Mouse (Mus musculus): ENCODE measurements around the gene Popdc3.
"Not testable (repeated sequence)": the region's sequence is repeated elsewhere in the genome, so short reads cannot be mapped to it uniquely, and the experiment has no call there.

The Popdc3 gene

GRCm38 (mm10) chr10:45177798-45178197 is at the start of gene Popdc3:
TSS of gene Popdc3 (plus strand) at chr10:45178098.
- not testable (repeated sequence) for DNase-seq (ENCODE audit: low spot score)

DNA sequence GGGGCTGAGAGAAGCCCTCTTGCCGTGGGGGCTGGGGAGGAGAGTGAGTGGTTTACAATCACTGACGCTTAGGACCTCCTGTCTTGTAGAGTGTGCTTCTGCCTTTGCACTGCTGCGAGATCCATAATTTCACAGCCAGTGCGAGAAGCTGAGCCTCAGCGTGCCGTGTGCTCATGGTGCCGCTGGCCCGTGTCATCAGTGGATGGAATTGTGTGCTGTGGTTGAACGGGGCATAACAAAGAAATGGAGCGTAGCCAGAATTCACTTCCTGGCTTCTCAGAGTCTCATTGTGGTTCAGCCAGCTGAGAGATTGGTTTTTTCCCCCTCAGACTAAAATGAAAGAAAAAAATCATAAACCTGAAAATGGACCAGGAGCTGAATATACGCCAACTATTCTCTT is 48.8 kb upstream of the Popdc3 start:
- DNase-seq (ENCODE audit: low spot score), result no peak

DNA sequence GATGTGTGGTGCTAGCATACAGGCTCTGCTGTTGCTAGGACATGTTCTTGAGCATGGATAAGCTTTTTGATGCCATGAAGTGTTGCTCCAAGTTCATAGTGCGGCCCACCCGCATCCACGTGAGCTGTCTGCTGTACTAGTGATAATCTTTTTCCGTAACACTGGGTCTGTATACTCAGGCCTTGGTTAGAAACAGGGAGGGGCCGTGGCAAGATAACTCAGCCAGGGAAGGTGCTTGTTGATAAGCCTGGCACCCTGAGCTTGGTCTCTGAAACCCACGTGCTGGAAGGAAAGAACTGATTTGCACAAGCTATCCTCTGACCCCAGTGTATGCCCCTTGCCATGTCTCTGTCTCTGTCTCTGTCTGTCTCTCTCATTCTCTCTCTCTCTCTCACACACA is 47.9 kb upstream of the Popdc3 start:
- no peak for DNase-seq (ENCODE audit: low spot score)

DNA sequence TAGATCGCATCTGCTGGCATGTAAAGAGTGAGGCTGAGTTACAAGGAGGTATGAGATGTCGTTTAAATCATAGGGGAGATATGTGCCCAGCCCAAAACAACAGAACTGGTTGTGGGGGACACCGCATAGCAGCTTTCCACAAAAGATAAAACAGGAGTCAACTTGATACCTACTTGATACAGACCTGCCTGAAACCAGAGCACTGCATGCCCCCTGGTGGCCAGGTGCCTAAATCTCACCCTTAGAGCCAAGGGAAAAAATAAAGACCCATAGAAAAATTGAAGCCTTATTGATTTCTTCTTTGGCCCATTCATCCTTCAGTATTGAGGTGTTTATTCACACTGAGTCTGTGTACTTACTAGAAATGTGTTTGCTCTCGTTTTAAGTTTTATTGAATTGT is 45.5 kb upstream of the Popdc3 start:
- DNase-seq (ENCODE audit: low spot score), result peak; percentile 14

DNA sequence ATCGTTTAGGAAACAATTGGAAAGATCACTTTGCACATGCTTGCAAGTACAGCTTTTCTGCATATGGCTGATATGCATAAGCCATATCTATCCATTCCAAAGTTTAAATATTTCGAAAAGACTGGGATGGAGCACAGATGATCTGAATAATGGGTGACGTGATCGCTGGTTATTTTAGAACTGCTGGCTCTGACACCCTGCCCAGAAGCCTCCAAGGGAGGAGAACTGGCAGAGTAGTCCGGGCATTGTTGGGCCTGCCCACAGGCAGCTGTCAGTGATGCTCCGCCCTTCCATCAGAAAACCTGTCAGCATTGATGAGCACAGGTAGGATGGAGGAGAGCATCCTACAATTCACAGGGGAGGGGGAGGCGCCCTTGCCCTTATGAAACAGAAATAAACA is 41.1 kb upstream of the Popdc3 start:
- no peak for DNase-seq (ENCODE audit: low spot score)

DNA sequence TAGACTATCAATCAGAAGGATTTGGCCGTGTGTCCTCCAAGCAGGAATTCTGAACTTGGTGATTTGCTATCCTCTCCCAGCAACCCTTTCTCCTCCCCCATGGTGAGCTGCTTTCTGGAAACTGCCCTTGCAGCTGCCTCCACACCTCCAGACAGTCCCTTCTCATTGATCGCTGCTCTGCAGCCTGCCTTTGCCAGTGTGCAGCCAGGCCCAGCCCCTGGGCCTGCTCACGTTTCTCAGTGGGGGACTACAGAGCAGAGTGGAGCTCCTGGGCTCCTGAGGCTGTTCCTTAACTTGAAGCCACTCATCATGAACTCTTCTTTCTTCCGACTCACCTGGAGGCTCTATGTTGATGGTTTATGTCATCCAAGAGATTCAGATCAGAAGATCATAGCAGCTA is 38.0 kb upstream of the Popdc3 start:
- DNase-seq (ENCODE audit: low spot score), result no peak

- DNase-seq (ENCODE audit: low spot score), result no peak
Observed at GRCm38 (mm10) chr10:45140474-45141212, 37.3 kb upstream of the Popdc3 start.

DNA sequence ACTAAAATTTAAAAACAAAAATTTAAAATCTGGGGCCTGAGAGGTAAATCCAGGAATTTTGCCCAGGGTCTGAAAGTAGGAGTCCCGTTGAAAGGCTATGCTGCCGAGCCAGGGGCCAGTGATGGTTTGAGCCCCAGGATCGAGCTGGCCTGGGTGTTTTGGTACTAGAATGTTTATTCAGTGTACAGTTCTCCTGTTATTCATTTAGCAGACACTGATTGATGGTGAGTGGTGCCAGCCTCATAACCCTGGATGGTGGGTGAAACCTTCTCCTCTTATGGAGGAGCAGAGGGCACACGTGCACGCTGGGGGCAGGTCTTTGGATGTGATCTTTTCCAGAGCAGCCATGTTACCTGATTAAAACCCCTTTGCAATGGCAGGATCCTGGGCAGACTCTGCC is 35.5 kb upstream of the Popdc3 start:
- DNase-seq (ENCODE audit: low spot score), result no peak

DNA sequence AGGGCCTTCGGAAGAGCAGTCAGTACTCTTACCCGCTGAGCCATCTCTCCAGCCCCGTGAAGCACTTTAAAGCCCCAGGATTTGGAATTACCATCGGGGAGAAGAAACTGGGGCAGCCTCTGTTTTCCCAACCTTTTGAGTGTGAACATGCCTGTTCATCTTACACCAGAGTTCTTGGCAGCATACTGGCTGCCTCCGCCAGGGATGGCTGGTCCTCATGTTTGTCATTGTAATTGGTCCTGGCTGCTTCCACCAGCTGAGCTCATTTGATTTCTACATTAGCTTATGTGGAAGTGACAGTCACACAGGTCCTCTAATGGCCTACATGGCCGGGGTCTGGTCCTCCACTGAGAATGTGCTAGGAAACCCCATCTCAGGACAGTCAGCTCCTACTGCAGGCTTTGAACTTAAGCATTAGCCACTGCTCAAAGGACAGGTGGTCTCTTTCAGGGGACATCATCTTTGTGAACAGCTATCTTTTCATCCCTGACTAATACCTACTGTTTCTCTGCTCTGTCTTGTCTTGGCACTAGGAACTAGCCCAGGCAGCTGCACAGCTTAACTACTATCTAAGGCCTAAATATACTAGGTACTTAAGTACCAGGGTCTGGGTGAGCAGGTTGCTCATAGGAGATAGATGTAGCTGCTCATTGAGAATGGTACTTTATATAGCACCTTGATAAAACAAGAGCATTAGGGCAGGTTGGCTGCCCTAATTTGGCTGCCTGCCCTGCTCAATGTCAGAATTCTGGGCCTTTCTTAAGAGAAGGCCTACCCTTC is 33.7 kb upstream of the Popdc3 start:
- DNase-seq (ENCODE audit: low spot score), result no peak

DNA sequence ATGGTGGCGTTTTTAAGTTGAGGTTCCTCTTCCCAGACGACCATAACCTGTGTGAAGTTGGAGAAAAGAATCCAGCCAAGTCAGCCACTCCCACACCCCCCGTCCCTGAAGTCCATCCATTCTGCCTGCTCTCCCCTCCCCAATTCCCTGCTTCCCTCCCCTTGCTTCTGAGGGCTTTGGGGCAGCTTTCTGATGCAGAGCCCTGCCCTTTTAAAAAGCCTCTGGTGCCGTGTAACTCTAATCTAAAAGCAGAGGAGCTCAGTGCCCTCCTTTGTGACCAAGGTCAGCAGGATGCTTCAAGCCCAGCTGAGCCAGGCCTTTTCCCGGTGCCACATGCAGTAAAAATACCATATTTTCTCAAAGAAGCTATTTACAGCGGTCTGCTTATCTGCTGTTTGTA is 31.1 kb upstream of the Popdc3 start:
- no peak for DNase-seq (ENCODE audit: low spot score)

DNA sequence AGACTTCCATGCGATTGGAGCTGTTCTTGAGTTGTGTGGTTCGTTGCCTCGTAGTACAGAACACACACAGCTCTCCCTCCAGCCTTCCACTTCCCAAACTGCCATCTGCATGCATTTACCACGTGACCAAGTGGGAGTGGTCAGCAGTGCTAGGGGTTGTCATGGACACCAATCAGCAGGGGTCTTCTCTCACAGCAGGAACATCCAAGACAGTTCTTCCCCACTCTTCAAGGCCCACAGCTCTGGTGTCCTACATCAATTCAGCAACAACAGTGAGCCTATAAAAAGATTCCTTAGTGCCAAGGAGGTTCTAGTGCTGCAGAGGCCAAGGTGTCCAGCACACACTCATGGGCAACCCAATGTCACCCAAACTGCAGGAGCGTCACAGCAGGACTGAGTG is 26.8 kb upstream of the Popdc3 start:
- no peak for DNase-seq (ENCODE audit: low spot score)

DNA sequence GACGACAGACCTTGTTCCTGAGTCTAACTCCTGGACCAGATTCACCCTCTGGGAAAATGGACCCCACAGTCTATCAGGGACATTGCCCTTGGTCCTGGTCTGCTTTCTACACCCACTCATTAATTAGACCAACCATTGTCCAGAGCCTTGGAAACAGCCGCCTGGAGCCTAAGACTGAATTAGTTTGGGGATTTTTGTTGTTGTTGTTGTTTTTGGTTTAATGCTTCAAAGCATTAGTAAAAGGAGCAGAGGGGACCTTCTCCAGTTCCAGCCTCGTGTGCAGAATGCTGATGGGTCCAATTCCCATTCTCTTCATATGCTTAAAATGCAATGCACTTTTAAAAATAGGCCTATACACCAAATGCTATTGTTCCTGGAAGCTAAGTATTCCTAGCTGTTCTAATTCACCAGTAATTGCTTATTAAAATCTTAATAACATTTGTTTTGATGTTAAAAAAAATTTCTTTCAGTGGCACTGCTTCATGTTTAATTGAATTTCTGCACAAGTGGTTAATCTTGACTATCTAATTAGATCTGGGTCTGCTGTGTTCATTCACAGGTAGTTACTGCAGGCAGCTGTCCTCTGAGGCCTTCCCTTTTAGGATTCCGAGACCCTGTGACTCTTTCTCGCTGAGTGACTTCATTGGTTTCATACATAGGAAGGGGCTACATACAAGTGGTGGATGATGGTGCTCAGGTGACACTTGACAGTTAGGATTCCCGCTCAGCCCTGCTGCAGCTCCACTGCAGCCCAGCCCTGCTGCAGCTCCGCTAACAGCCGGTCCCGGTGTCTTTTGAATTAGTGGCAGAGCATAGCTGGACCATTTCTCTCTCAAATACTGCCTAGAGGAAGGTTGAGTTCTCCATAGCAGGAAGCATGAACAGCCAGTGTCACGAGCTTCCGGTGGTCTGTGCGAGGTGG is 25.9 kb upstream of the Popdc3 start:
- no peak for DNase-seq (ENCODE audit: low spot score)

DNA sequence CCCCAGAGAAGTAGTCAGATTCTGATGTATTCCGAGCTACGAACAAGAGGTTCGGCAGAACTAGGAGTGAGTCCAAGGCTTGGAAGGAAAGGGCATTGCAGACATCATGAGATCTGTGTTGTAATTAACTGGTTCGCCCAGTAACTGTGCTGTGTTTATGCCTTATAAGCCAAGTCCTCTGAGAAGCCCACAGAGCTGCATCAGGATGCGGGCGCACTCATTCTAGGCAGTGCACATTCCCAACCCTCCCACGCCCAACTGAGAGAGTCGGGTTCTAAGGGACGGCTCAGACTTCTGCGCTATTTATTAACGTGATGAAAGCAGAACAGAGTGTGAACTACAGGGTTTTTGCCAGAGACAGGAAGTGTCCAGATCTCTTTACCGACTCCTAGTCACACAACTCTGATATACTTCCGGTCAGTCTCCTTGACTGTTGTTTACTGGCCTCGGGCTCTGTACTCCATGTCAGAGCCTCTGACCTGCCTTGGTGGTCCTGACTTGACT is 23.3 kb upstream of the Popdc3 start:
- DNase-seq (ENCODE audit: low spot score), result no peak

DNA sequence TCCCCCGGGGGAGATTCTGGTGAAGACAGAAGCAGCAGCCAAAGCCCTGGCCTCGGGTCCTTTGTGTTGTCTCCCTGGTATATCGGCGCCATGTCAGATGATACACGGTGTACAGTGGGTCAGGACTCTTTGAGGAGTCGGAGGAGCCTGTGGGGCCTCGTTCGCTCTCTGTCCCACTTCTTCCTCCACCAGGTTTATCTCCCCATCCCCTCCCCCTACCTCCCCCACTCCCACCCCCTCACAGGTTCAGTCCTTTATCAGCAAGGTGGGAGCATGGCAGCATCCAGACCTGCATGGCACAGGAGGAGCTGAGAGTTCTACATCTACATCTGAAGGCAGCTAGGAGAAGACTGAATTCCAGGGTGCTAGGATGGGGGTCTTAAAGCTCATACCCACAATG is 12.0 kb upstream of the Popdc3 start:
- DNase-seq (ENCODE audit: low spot score), result no peak

- DNase-seq (ENCODE audit: low spot score), result no peak
Observed at GRCm38 (mm10) chr10:45173927-45174326, 4.0 kb upstream of the Popdc3 start.

DNA sequence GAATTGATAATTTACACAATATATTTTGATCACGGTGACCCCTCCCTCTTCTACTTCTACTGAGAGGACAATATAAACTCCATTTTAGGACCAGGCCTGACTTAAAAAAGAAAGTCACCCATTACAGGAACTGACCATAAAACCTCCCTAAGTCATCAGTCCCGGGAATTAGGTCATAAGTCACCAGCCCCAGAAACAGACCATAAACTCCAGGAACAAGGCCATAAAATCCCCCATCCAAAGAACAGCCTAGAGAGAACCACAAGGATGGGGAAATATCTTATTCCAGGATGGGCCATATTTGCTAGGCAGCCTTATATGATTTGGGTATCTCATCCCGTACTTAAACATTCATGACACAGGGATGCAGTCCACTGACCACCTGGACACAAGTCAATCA is 3.6 kb upstream of the Popdc3 start:
- DNase-seq (ENCODE audit: low spot score), result no peak

DNA sequence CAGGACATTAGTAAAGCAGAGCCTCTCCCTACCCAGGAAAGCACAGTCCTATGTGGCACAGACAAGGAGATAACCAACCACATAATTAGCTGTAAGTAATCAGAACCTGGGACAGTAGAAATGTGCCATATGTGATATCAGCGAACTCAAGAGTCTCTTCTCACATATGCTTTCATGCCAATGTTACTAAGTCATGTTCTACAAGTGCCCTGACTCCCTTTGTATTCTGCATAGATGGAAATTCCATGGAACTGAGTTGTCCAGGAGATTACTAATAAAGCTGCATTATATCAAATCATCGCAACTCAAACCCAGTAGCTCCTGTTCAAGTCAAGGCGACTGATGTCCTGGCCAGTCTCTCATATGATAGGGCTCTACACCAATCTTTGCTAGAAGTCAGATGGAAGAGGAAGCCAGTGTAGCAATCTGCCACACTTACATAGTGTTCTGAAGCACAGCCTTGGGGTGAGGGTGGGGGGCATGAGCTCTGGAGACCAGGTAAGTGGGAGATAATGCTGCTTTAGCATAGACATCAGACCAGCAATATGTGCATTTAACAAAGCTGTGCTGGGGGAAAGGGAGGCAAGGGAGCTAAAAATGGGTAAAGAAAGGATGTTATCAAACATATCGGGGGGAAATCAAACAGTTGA is 2.9 kb downstream of the Popdc3 start:
- DNase-seq (ENCODE audit: low spot score), result no peak

- DNase-seq (ENCODE audit: low spot score), result no peak
Observed at GRCm38 (mm10) chr10:45181344-45181743, 3.4 kb downstream of the Popdc3 start.

GRCm38 (mm10) chr10:45185457-45185856 is 7.6 kb downstream of the Popdc3 start:
- DNase-seq (ENCODE audit: low spot score), result no peak

- DNase-seq (ENCODE audit: low spot score), result no peak
Observed at GRCm38 (mm10) chr10:45193330-45194310, 15.7 kb downstream of the Popdc3 start.

DNA sequence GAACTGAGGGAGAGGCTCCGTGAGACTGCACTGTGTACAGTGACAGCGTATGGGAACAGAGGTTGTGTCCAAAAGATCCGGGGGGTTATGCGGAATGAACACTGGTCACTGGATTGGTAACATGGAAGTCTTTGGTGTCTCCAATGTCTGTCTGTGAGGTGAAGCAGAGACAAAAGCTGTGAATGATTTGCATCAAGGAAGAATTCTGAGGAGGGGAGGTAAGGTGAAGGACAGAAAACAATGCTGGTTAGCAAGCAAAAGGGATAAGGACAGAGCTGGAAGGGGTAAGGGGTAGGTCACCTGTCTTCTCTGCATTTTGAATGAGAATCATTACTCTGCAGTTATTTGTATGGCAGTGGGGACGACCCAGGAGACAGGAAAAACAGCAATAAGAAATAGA is 16.6 kb downstream of the Popdc3 start:
- DNase-seq (ENCODE audit: low spot score), result no peak

Data from ovary, postnatal 14 days (tissue).